In genomic region chr16:30880682-30881081, GRCm38 (mm10) we compare ENCODE assay signal across 23 mouse cellular contexts.
"Had no signal": no experiment of that assay in that cellular context is flagged by ENCODE, and none has a peak within 500 bp of the region (broad histone marks: within the 10 kb centered on the region; RNA-seq: fewer than 3 reads in every experiment).

No protein-coding gene starts in this region.

- H3K4me2 ChIP-seq: heart, embryonic 12.5 days; hindbrain, embryonic 13.5 days; hindbrain, embryonic 15.5 days; intestine, embryonic 15.5 days; limb, embryonic 13.5 days; liver, embryonic 12.5 days had no signal

- H3K4me3 ChIP-seq: gastrocnemius, adult 2 months; heart, embryonic 10.5 days; heart, embryonic 12.5 days; hindbrain, embryonic 13.5 days; hindbrain, embryonic 15.5 days; intestine, embryonic 15.5 days; layer of hippocampus, adult 2 months; left cerebral cortex, adult 2 months; limb, embryonic 13.5 days; liver, embryonic 12.5 days had no signal

- H3K9ac ChIP-seq: heart, embryonic 12.5 days; hindbrain, embryonic 13.5 days; hindbrain, embryonic 15.5 days; intestine, embryonic 15.5 days; limb, embryonic 13.5 days; liver, embryonic 12.5 days; liver, embryonic 14.5 days had no signal

- ATAC-seq: inflammation-experienced regulatory T-cells, adult 6 months; intestine, embryonic 15.5 days; intestine, postnatal 0 days; liver, embryonic 12.5 days had no signal

- H3K4me1 ChIP-seq: intestine, embryonic 15.5 days; liver, embryonic 12.5 days had no signal

- DNase-seq: gastrocnemius, adult 2 months; gastrocnemius, postnatal 10 days; gastrocnemius, postnatal 25 days; heart, adult 18-20 months; heart, postnatal 10 days; heart, postnatal 4 days; kidney, adult 18-20 months; kidney, adult 8-10 months; kidney, postnatal 10 days; kidney, postnatal 4 days; liver had no signal

- H3K9me3 ChIP-seq: heart, embryonic 10.5 days; heart, embryonic 12.5 days; hindbrain, embryonic 13.5 days; hindbrain, embryonic 15.5 days; intestine, embryonic 15.5 days; limb, embryonic 13.5 days; liver, embryonic 12.5 days had no signal

- H3K27me3 ChIP-seq: heart, embryonic 12.5 days; hindbrain, embryonic 13.5 days; hindbrain, embryonic 15.5 days; intestine, embryonic 15.5 days; liver, embryonic 12.5 days had no signal

- H3K36me3 ChIP-seq: heart, embryonic 10.5 days; heart, embryonic 12.5 days; hindbrain, embryonic 13.5 days; hindbrain, embryonic 15.5 days; intestine, embryonic 15.5 days; limb, embryonic 13.5 days; liver, embryonic 12.5 days had no signal

- H3K27ac ChIP-seq: gastrocnemius, adult 2 months; heart, embryonic 10.5 days; hindbrain, embryonic 13.5 days; hindbrain, embryonic 15.5 days; intestine, embryonic 15.5 days; layer of hippocampus, adult 2 months; left cerebral cortex, adult 2 months; limb, embryonic 13.5 days; liver, embryonic 12.5 days; liver, embryonic 14.5 days had no signal
